Mouse (Mus musculus): Measurements from ENCODE around the gene Parp16. TPM values are rescaled to one million over a fixed set of nuclear protein-coding genes. Genes with fewer than 3 reads are reported as not detected.

Gene Parp16
- polyA plus RNA-seq, 1 experiment from 2014 or later, result 6.9 TPM

- 87% methylated on average over 5 of the region's 5 CpGs for WGBS
- Histone ChIP-seq H3K9me3 (ENCODE audit: control insufficient read depth, low read length) (no peaks in the 10 kb centered on the region), H3K27ac (replicated peaks; ENCODE audit: low read depth, low read length) (no peak overlapping the region), H3K9ac (ENCODE audit: low read depth, low read length) (no peak overlapping the region), H3K36me3 (ENCODE audit: control insufficient read depth, insufficient read depth, low read length) (no peaks in the 10 kb centered on the region), H3K4me1 (ENCODE audit: control insufficient read depth, insufficient read depth, low read length) (no peaks in the 10 kb centered on the region; the same call in 1 of the 2 replicates), H3K4me2 (ENCODE audit: low read depth, low read length) (no peak overlapping the region), H3K4me3 (ENCODE audit: low read depth, low read length) (no peak overlapping the region), H3K27me3 (replicated peaks; ENCODE audit: control insufficient read depth, insufficient read depth, low read length) (no peaks in the 10 kb centered on the region)
- DNase-seq (ENCODE audit: low spot score) (no peak), ATAC-seq (ENCODE audit: low read depth) (no peak)
Measured at GRCm38 (mm10) chr9:65248377-65248690, 53.2 kb downstream of the Parp16 start.

DNA sequence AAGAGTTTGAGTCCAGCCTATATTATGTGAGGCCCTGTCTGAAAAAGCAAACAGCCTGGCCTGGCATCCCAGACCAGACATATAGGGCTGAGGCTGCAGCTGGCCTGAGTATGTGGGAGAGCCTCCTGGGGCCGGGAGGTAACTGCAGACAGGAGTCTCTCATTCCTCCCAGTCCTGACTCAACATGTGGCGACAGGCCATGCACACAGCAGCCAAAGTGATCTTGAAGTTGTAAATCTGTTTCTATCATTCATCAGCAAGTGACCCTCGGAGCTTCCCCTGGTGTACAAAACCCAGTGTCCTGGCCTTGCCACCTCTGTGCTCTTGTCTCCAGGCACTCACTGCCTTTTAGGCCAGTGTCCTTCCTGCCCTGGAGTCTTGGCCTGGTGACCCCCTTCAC, 56.9 kb downstream of the Parp16 start:
- Histone ChIP-seq H3K27ac (replicated peaks; ENCODE audit: low read depth, low read length) (no peak overlapping the region), H3K9me3 (ENCODE audit: control insufficient read depth, low read length) (no peaks in the 10 kb centered on the region), H3K4me1 (ENCODE audit: control insufficient read depth, insufficient read depth, low read length) (no peaks in the 10 kb centered on the region), H3K4me3 (ENCODE audit: low read depth, low read length) (no peak overlapping the region), H3K36me3 (ENCODE audit: control insufficient read depth, insufficient read depth, low read length) (no peaks in the 10 kb centered on the region), H3K4me2 (ENCODE audit: low read depth, low read length) (no peak overlapping the region), H3K27me3 (replicated peaks; ENCODE audit: control insufficient read depth, insufficient read depth, low read length) (no peaks in the 10 kb centered on the region), H3K9ac (ENCODE audit: low read depth, low read length) (no peak overlapping the region)
- ATAC-seq (ENCODE audit: low read depth) (no peak), DNase-seq (ENCODE audit: low spot score) (no peak)
- 69% methylated on average over 3 of the region's 3 CpGs for WGBS

- WGBS, result 63% methylated on average over 10 of the region's 11 CpGs
- H3K9ac ChIP-seq (ENCODE audit: low read depth, low read length), result no peak overlapping the region
- no peak for ATAC-seq (ENCODE audit: low read depth)
Measured at GRCm38 (mm10) chr9:65255906-65256600, 60.9 kb downstream of the Parp16 start.

GRCm38 (mm10) chr9:65257218-65257910, 62.2 kb downstream of the Parp16 start:
- H3K4me3 ChIP-seq (ENCODE audit: low read depth, low read length), result no peak overlapping the region
- H3K9ac ChIP-seq (ENCODE audit: low read depth, low read length), result no peak overlapping the region
- no peaks in the 10 kb centered on the region for H3K9me3 ChIP-seq (ENCODE audit: control insufficient read depth, low read length)
- DNase-seq (ENCODE audit: low spot score), result no peak
- no peak overlapping the region for H3K27ac ChIP-seq (replicated peaks; ENCODE audit: low read depth, low read length)
- no peaks in the 10 kb centered on the region for H3K36me3 ChIP-seq (ENCODE audit: control insufficient read depth, insufficient read depth, low read length)
- no peak overlapping the region for H3K4me2 ChIP-seq (ENCODE audit: low read depth, low read length)
- no peak for ATAC-seq (ENCODE audit: low read depth)
- no peaks in the 10 kb centered on the region for H3K4me1 ChIP-seq (ENCODE audit: control insufficient read depth, insufficient read depth, low read length)
- 62% methylated on average over 9 of the region's 9 CpGs for WGBS
- H3K27me3 ChIP-seq (replicated peaks; ENCODE audit: control insufficient read depth, insufficient read depth, low read length), result no peaks in the 10 kb centered on the region

More at GRCm38 (mm10) chr9:65255906-65256600, 60.9 kb downstream of the Parp16 start:
- Histone ChIP-seq H3K9me3 (ENCODE audit: control insufficient read depth, low read length) (no peaks in the 10 kb centered on the region), H3K4me1 (ENCODE audit: control insufficient read depth, insufficient read depth, low read length) (no peaks in the 10 kb centered on the region), H3K36me3 (ENCODE audit: control insufficient read depth, insufficient read depth, low read length) (no peaks in the 10 kb centered on the region), H3K4me2 (ENCODE audit: low read depth, low read length) (no peak overlapping the region), H3K27me3 (replicated peaks; ENCODE audit: control insufficient read depth, insufficient read depth, low read length) (no peaks in the 10 kb centered on the region), H3K4me3 (ENCODE audit: low read depth, low read length) (no peak overlapping the region), H3K27ac (replicated peaks; ENCODE audit: low read depth, low read length) (no peak overlapping the region)
- DNase-seq (ENCODE audit: low spot score), result no peak

DNA sequence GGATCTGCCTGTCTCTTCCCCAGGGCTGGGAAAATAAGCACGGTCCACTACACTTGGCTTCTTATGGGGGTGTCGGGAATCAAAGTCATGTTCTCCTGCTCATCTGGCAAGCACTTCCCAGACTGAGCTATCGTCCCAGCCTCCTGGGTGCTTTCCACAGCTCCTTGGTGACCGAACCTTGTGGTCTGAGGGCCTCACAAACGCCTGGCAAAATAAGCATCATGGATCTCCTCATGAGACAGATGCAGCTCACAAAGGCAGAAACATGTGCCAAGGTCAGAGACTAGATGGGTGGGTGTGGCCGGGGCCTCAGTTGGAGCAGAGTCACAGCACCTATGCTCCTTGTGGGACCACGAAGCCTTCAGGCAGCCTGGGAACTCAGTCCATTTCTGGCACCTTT, 64.2 kb downstream of the Parp16 start:
- no peaks in the 10 kb centered on the region for H3K4me1 ChIP-seq (ENCODE audit: control insufficient read depth, insufficient read depth, low read length)
- no peak for ATAC-seq (ENCODE audit: low read depth)
- WGBS, result 64% methylated on average over 7 of the region's 7 CpGs

GRCm38 (mm10) chr9:65261591-65262230, 66.6 kb downstream of the Parp16 start:
- H3K36me3 ChIP-seq (ENCODE audit: control insufficient read depth, insufficient read depth, low read length), result no peaks in the 10 kb centered on the region
- no peak for ATAC-seq (ENCODE audit: low read depth)
- H3K9me3 ChIP-seq (ENCODE audit: control insufficient read depth, low read length), result no peaks in the 10 kb centered on the region
- no peak overlapping the region for H3K4me2 ChIP-seq (ENCODE audit: low read depth, low read length)
- H3K4me3 ChIP-seq (ENCODE audit: low read depth, low read length), result no peak overlapping the region
- H3K4me1 ChIP-seq (ENCODE audit: control insufficient read depth, insufficient read depth, low read length), result peaks cover 5% of the 10 kb centered on the region; the same call in 1 of the 2 replicates
- H3K27ac ChIP-seq (replicated peaks; ENCODE audit: low read depth, low read length), result no peak overlapping the region
- no peak for DNase-seq (ENCODE audit: low spot score)
- WGBS, result 83% methylated on average over 2 of the region's 2 CpGs
- H3K9ac ChIP-seq (ENCODE audit: low read depth, low read length), result no peak overlapping the region
- H3K27me3 ChIP-seq (replicated peaks; ENCODE audit: control insufficient read depth, insufficient read depth, low read length), result no peaks in the 10 kb centered on the region

More for the DNA sequence above, 64.2 kb downstream of the Parp16 start:
- H3K27me3 ChIP-seq (replicated peaks; ENCODE audit: control insufficient read depth, insufficient read depth, low read length), result no peaks in the 10 kb centered on the region
- no peak overlapping the region for H3K27ac ChIP-seq (replicated peaks; ENCODE audit: low read depth, low read length)
- no peak for DNase-seq (ENCODE audit: low spot score)
- no peak overlapping the region for H3K4me3 ChIP-seq (ENCODE audit: low read depth, low read length)
- H3K36me3 ChIP-seq (ENCODE audit: control insufficient read depth, insufficient read depth, low read length), result no peaks in the 10 kb centered on the region
- H3K9me3 ChIP-seq (ENCODE audit: control insufficient read depth, low read length), result no peaks in the 10 kb centered on the region
- no peak overlapping the region for H3K4me2 ChIP-seq (ENCODE audit: low read depth, low read length)
- no peak overlapping the region for H3K9ac ChIP-seq (ENCODE audit: low read depth, low read length)

DNA sequence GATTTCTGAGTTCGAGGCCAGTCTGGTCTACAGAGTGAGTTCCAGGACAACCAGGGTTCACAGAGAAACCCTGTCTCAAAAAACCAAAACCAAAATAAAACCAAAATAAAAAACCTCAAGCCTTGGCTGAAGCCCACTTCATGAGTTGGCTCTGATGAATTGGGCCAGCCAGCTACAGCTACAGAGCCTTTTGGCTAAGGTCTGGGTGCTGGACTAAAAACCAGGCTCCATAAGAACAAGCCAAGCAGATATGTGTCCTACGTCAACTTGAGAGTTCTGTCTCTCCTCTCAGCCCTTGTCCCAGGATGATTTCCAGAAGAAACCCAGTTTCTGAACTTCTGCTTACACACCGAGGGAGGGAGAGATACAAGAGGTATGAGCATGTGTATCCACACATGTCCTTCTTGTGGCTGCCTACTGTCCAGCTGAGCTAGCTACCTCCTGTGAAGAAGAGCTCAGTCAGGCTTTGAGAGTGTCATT, 67.5 kb downstream of the Parp16 start:
- ATAC-seq (ENCODE audit: low read depth) (no peak), DNase-seq (ENCODE audit: low spot score) (no peak)
- H3K9ac ChIP-seq (ENCODE audit: low read depth, low read length), result no peak overlapping the region
- H3K4me2 ChIP-seq (ENCODE audit: low read depth, low read length), result no peak overlapping the region
- 88% methylated on average over 3 of the region's 3 CpGs for WGBS
- no peaks in the 10 kb centered on the region for H3K36me3 ChIP-seq (ENCODE audit: control insufficient read depth, insufficient read depth, low read length)
- no peak overlapping the region for H3K4me3 ChIP-seq (ENCODE audit: low read depth, low read length)
- no peaks in the 10 kb centered on the region for H3K27me3 ChIP-seq (replicated peaks; ENCODE audit: control insufficient read depth, insufficient read depth, low read length)
- H3K27ac ChIP-seq (replicated peaks; ENCODE audit: low read depth, low read length), result no peak overlapping the region
- peaks cover 9% of the 10 kb centered on the region for H3K4me1 ChIP-seq (ENCODE audit: control insufficient read depth, insufficient read depth, low read length)
- no peaks in the 10 kb centered on the region for H3K9me3 ChIP-seq (ENCODE audit: control insufficient read depth, low read length)

- no peaks in the 10 kb centered on the region for H3K9me3 ChIP-seq (ENCODE audit: control insufficient read depth, low read length)
- no peak within 1 kb of the TSS for H3K27ac ChIP-seq (replicated peaks; ENCODE audit: low read depth, low read length)
- H3K36me3 ChIP-seq (ENCODE audit: control insufficient read depth, insufficient read depth, low read length), result no peaks in the 10 kb centered on the region
- no peak within 1 kb of the TSS for H3K9ac ChIP-seq (ENCODE audit: low read depth, low read length)
- peaks cover 17% of the 10 kb centered on the region for H3K4me1 ChIP-seq (ENCODE audit: control insufficient read depth, insufficient read depth, low read length)
- 38% methylated on average over 5 of the region's 5 CpGs for WGBS
- H3K4me2 ChIP-seq (ENCODE audit: low read depth, low read length), result no peak within 1 kb of the TSS
- peak; percentile 73; the same call in 1 of the 2 replicates for ATAC-seq (ENCODE audit: low read depth)
- DNase-seq (ENCODE audit: low spot score), result peak; percentile 72
- H3K4me3 ChIP-seq (ENCODE audit: low read depth, low read length), result no peak within 1 kb of the TSS
- H3K27me3 ChIP-seq (replicated peaks; ENCODE audit: control insufficient read depth, insufficient read depth, low read length), result no peaks in the 10 kb centered on the region
Measured at GRCm38 (mm10) chr9:65264959-65265358, 69.8 kb downstream of the Parp16 start, which contains the start of gene Cilp. Gene Cilp (plus strand): TSS chr9:65265180.

All from embryonic facial prominence, embryonic 14.5 days (tissue).